In the genomic region with DNA sequence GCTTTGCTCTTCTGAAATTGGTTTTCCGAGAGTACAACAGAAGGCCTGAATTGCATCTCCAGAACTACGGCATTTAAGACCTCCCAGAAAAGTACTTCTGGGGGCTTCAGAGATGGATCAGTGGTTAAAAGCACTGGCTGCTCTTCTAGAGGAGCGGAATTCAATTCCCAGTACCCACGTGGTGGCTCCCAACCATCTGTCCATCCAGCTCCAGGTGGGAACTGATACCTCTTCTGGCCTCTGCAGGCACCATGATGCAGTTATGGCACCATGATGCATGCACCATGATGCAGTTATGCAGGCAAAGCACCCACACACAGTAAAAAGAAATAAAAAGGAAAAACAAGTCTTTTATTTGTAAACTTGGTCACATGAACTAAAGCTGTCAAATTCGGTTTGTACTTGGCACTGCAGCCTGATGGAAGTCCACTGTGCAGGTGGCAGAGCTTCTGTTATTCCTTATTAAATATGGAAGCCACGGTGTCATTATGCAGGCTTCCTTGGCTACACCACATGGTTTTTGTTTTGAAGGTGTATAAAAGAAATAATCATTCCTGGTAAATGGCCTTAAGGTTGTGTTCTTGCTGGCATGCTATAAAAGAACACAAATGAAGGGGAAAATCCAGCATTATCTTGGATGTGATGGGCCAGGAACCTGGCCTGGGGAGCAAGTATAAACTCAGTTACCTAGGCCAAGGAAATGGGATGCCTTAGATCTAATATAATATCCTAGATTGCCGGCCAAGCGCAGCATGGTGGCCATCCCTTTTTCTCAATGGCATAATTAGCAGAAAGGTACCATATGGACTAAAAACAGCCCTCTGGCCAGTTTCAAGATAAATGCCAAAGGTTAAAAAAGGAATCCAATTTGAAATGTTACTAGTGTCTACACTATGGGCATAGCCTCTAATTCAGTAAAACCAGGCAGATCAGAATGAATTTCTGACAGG, we compare ENCODE assay signal across 14 mouse cellular contexts. TPM values are rescaled to one million over a fixed set of nuclear protein-coding genes. Genes with fewer than 3 reads are reported as not detected.
"Had no signal": no experiment of that assay in that cellular context is flagged by ENCODE, and none has a peak within 500 bp of the region (broad histone marks: within the 10 kb centered on the region; RNA-seq: fewer than 3 reads in every experiment).

No protein-coding gene starts in this region.

- ATAC-seq: lung, postnatal 0 days; midbrain, embryonic 13.5 days had no signal

- H3K4me3 ChIP-seq: layer of hippocampus, adult 2 months; limb, embryonic 13.5 days; midbrain, embryonic 13.5 days; neural tube, embryonic 15.5 days had no signal

- H3K9me3 ChIP-seq: limb, embryonic 13.5 days; midbrain, embryonic 13.5 days; neural tube, embryonic 15.5 days had no signal

- H3K36me3 ChIP-seq: limb, embryonic 13.5 days; midbrain, embryonic 13.5 days; neural tube, embryonic 15.5 days had no signal

- H3K4me2 ChIP-seq: limb, embryonic 13.5 days; midbrain, embryonic 13.5 days; neural tube, embryonic 15.5 days had no signal

- H3K4me1 ChIP-seq: limb, embryonic 13.5 days; midbrain, embryonic 13.5 days; neural tube, embryonic 15.5 days had no signal

- H3K9ac ChIP-seq: limb, embryonic 13.5 days; liver, embryonic 14.5 days; midbrain, embryonic 13.5 days; neural tube, embryonic 15.5 days had no signal

- H3K27ac ChIP-seq: kidney, postnatal 0 days; layer of hippocampus, adult 2 months; limb, embryonic 13.5 days; liver, embryonic 14.5 days; midbrain, embryonic 13.5 days; neural tube, embryonic 15.5 days had no signal

- H3K27me3 ChIP-seq: limb, embryonic 13.5 days; midbrain, embryonic 13.5 days; neural tube, embryonic 15.5 days had no signal

- DNase-seq: kidney, postnatal 4 days; left cerebral cortex, postnatal 4 days; lung, adult 18-20 months; lung, postnatal 36 days; thymus, adult 18-20 months; thymus, postnatal 14 days had no signal

RNA-seq across cellular contexts. Expression of a gene that starts 56.9 kb away (rescaled TPM):
- total RNA-seq: liver, adult 2 months had no signal
- polyA plus RNA-seq: liver, adult 2 months had no signal
